Mouse (Mus musculus): Measurements from ENCODE around the gene Lipe.

Lipe gene

DNA sequence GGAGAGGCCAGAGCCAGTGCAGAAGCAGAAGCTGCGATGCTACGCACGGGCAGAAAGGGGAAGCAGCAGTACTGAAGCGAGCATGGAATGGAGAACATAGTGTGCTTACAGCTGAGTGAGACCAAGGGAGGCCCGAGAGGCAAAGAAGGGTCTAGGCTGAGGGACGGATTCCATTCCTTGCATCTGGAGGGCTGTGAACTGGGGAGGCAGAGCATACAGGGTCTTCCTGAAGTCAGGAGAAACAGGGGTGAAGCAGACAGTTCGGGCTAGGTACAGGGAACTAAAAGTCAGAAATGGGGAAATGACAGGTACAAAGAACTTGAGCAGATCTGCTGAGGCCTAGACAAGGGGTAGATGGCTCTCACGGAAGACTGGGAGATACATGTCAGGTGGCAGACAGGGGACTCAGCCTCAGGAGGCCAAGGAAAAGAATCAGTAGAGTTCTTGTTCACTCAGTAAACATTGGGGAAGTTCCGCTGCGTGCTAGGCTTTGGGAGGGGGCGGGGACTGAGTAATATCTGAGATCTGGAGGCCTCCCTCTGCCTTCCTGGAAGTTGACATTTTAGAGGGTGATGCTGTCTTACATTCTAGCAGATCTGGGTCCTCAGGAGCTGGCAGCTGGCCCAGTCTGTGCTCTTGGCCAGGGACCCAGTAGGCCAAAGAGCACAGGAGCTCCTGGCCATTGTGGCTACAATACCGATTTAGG is 12.5 kb downstream of the Lipe start:
- DNase-seq (ENCODE audit: low read depth): peak; percentile 82

DNA sequence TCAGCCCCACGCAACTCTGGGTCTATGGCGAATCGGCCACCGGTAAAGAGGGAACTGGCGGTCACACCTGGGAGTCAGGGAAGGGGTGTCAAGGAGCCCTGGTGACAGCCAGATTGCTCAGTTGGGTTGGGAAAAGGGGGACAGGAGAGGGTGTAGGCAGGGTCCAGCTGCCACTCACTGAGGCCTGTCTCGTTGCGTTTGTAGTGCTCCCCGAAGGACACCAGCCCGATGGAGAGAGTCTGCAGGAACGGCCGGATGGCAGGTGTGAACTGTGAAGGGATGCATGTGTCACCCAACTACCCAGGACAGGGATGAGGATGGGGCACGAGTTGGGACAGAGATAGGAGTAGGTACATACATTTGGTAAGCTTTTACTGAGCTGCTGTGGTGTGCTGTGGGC is 13.3 kb downstream of the Lipe start:
- no peak for DNase-seq (ENCODE audit: low read depth)

DNA sequence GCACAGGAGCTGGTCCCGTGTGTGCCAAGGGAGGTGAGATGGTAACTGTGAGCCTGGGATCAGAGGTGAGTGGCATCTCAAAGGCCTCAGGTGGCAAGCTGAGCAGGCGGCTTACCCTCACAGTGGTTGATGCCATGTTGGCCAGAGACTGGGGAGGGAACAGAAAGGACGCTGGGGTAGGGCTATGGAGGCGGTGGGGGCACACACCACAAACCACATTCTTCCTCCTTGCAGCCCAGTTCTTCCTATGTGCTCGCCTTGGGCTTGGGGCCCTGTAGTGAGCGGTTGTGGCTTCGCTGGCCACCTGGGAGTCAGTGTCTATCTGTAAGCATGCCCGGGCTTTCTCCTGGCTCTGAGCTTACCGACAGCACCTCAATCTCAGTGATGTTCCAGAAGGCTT is 13.7 kb downstream of the Lipe start:
- DNase-seq (ENCODE audit: low read depth): no peak

DNA sequence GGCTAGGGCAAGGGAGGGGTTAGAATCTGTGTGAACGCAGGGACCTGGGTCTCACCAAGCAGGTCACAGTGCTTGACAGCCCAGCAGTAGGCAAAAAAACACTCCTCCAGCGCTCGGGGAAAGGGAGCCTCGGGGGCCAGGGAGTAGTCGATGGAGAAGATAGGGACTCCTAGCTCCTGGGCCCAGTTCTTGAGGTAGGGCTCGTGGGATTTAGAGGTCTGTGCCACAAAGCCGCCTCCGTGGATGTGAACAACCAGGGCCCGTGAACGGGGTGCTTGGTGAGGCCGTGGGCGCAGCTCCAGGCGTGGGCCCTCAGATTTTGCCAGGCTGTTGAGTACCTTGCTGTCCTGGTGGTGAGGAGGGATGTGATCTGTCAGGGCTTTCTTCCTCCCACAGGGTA is 14.2 kb downstream of the Lipe start:
- no peak for DNase-seq (ENCODE audit: low read depth)

DNA sequence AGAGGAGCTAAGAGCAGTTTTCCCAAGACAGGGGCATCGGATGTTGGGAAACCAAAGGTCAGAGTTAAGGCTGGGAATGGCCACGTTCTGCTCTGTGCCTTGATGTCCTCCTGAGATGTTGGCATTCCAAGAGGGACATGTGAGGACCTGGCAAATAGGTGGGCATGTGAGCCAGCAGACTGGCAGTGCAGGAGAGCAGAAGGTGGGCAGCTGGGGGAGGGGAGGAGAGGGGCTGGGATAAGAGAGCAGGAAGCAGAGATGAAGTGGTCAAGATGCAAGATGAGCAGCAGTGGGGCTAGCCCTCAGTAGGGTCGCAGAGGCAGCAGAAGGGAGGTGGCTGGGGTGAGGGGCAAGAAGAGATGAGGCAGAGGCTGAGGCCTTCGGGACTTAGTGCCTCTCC is 14.6 kb downstream of the Lipe start:
- DNase-seq (ENCODE audit: low read depth): no peak

DNA sequence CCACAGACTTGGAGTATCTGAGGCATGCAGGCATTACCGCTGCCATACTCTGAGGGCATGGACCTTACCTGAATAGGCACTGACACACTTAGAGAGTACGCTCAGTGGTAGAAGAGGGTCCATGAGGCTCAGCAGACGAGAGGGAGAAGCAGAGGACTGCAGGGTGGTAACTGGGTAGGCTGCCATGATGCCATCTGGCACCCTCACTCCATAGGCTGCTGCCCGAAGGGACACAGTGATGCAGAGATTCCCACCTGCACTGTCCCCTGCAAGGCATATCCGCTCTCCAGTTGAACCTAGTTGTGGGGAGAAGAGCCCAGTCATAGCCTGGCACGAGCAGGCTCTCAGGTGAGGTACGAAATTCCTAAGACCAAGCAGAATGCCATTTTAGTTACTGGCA is 15.1 kb downstream of the Lipe start:
- DNase-seq (ENCODE audit: low read depth): no peak

DNA sequence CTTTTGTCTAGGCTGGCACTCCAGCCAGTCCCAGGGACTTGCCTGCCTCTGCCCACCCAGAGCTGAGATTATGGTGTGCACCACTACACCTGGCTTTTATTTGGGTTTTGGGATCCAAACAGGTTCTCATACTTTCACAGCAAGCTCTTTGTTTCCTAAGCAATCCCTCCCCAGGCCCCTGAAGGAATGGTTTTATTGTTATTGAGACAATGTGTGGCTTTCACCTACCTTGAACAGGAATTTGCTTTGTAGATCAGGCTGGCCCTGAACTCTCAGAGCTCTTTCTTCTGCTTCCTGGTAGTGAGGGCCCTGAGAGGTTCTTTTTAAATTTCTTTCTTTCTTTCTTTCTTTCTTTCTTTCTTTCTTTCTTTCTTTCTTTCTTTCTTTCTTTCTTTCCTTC is 16.0 kb downstream of the Lipe start:
- no peak for DNase-seq (ENCODE audit: low read depth)

DNA sequence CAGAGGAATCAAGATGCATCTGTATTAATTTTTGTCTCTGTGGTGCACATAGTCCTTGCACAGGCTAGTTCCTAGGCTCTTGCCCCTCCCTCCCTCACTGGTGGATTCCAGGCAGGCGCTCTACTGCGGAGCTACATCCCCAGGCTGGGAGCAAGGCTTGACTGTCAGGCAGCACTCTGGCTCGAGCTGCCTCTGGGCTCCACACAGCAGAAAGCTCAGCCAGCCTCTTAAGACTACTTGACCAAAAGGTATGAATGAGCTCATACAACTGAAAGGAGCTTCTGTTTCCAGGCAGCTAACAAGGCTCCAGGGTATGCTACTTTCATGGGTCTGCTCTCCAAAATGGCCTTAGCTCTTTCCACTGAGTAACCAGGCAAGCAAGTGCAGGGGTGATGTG is 17.2 kb downstream of the Lipe start:
- no peak for DNase-seq (ENCODE audit: low read depth)

DNA sequence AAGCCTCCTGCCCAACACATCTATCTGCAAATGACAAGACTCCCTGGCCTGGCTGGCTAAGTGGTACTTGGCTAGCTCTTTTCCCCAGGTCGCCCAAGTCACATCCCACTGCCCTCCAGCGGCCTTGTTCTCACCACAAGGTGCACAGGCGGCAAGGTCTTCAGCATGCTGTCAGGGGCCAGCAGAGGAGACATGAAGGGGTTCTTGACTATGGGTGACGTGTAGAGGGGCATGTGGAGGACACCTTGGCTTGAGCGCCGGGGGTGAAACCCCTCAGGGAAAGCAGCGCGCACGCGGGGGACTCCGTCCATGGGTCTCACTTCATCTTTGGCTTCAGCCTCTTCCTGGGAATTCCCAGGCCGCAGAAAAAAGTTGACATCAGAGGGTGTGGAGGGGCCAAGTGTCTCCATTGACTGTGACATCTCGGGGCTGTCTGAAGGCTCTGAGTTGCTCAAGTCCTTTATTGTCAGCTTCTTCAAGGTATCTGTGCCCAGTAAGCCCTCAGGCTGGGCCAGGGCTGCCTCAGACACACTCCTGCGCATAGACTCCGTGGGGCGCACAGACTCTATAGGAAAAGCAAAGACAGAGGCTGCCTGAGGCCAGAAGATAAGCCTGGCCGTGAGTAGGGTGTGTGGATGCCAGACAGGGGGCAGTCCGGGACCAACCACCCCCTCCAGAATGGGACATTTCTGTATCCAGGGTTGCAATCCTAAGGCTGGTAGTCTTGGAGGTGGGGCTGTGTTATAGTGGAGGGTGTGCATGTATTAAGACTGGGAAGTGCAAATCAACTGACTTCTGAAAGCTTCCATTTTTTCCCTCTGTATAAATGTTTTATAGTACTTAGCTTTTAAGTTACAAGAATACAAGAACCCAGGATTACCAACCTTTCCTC is 17.9 kb downstream of the Lipe start:
- DNase-seq (ENCODE audit: low read depth): peak; percentile 48

DNA sequence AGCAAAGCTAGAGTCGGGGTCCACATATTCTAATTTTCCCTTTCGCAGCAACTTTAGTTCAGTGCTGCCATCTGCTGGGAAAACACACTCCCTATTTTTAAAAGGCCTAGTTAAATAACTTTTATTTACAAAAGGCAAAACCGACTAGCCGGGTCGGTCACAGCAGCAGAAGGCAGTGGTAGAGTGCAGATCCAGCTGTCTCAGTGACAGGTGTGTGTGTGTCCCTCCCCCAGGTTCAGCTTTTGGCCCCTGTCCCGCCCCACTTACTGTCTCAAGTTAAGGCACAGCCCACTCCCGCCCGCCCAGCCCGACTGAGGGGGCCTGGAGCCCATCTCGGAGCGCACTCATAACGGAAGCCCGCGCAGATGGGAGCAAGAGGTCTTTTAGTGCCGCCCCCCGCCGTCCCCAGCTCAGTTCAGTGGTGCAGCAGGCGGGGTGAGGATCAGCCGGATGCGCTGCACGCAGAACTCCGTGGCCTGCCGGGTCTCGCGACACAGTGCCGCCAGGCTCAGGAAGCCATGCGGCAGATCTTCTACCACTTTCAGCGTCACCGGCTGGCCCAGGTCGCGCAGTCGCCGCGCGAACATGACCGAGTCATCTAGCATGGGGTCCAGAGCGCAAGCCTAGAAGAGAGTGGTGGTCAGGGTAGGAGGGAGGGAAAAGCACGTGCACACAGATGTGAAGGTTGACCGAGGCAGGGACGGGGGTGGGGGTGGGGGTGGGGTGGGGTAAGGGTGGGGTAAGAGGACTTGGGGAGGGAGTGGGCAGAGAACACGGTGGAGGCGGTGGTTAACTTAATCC is 18.8 kb downstream of the Lipe start:
- DNase-seq (ENCODE audit: low read depth): peak; percentile 87

DNA sequence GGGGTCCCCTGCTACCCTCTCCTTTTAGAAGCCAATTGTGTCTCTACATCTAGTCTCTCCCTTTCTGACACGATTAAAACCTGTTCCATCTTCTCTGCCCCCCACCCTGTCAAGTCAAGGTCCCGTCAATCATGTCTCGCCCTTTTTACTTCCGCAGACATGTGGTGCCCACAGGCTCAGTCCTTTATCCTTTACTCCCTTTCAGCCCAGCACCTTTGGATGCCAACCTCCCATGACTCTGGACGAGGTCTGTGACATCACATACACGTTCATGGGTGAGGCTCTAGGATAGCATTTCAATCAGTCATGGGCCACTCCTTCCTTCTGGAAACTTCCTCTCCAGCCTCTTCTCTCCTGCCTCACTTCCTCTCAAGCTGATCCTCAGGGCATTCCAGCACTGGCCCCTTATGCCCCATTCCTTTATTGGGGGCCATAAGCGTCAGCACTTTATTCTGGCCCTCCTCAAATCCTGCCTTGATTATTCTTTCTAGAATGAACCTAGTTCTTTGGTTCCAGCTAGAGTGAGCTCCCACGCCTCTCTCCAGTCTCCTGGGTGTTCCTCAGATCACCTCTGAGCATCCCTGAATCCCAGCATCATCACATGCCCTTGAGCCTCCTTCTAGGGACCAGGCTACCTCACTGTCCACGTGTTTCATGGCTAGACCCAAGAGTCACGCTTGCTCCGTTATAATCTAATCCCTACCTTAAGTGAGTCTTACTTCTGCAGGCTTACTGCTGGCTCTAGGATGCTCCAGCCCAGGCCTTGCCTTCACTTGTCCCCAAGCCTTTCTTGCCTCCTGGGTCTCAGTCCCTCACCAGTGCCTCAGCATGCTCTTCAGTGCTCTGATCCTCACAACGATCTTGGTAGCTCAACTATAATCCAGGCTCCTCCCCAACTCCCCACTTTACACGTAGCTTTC is 20.1 kb downstream of the Lipe start:
- DNase-seq (ENCODE audit: low read depth): no peak

DNA sequence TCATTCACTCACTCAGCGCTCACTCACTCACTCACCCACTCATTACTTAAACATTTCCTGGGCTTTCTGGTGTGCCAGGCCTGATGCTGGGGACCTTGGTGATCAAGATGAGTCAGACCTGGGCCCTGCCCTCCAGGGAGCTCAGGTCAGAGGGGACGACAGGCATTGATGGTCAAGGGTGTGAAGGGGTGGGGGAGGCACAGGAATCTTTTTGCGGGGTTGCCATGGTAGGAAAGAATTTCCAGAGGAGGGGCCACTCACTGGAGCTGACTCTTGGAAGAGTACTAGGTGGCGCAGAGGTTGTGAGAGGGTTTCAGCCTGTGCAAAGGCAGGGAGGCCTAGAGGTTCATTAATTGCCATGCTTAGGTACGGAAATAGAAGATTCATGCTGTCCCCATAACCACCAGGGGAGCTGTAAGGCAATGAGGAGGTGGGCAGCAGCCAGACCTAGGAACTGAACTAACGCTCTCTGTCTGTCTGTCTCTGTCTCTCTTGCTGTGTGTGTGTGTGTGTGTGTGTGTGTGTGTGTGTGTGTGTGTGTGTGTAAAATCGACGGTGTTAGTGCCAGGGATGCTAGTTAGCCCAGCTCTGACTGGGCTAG is 21.3 kb downstream of the Lipe start:
- DNase-seq (ENCODE audit: low read depth): peak; percentile 23

DNA sequence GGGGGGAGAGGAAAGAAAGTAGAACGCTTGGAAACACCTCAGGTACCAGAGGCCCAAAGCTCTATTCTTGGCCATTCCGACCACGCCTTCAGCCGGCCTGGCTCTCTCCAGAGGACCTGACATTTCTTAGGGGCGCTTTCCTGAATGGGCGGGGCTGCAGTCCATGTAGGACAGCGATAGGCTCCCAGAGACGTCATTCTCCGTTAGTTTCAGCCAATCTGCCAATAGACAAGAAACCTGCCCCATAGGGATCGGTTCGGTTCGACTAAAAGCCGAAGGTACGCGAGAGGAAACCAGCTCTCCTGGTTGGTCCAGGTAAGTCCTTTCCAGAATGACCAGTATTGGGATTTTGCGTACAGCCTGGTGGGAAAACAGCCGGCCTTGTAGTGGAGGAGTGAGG is 22.0 kb downstream of the Lipe start:
- DNase-seq (ENCODE audit: low read depth): no peak

DNA sequence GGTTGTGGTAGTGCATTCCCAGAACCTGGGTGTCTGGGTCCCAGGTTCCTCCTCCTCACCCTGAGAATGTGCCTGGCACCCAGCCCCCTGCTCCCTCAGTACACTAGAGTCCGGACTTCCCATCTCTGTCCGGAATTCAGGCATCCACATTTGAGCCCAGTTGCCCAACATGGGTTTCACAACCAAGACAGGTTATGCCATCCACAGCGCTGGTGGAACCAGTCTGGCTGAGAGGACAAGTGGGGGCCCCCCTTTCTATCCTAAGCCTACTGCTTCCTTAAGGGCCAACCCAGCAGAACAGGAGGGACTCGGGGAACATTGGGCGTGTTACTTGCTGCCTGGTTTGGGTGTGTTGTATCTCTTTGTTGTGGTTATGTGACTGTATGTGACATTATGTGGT is 26.1 kb downstream of the Lipe start:
- DNase-seq (ENCODE audit: low read depth): no peak

DNA sequence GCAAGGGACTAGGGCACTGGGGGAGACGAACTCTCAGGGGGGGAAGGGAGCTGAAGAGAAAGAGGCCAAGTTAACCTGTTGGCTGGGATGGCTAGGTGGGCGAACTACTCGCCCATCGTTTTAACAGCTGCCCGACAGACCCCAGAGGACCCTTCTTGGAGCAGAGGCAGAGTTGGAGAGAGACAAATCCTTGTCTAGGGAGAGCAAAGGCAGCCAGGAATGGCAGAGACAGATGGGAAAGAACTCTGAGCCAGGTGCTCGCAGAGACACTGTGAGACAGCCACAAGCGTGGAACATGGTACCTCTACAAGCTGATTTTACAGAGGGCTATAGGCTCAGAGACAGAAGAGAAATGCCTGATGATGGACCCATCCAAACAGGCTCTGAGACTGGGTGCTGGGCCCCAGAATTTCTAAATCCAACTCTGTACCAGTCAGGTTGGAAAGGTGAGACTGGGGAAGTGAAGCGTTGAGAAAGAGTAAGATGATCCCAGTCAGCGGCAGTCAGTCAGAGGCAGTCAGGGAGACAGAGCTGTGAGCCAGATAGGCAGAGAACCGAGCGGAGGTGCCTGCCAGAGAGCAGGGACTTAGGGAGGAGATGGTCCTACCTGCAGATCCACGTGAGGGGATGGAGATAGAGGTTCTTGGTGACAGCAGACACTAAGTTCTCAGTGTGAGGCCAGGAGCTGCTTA is 29.3 kb downstream of the Lipe start, which contains the start of gene Cnfn:
TSS of gene Cnfn (minus strand) at position 667 of the 692 bp plus-strand sequence.
- DNase-seq (ENCODE audit: low read depth): no peak

DNA sequence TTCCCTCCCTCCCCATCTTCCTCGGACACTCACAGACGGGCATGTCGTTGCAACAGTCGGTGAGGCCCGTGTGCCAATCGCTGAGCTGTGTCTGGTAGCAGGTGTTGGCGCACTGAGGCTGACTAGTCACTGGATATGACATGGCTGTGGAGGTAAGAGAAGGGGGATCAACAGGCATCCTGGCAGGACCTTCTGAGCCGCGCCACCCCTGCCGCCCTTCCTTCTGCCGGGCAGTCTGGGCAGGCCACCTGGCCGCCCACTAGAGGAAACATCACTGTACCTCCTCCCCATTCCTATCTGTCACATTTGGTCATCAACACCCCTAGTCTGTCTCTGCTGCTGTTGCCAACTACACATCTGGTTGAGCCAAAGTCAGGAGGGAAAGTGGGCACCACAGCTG is 30.2 kb downstream of the Lipe start:
- DNase-seq (ENCODE audit: low read depth): no peak

DNA sequence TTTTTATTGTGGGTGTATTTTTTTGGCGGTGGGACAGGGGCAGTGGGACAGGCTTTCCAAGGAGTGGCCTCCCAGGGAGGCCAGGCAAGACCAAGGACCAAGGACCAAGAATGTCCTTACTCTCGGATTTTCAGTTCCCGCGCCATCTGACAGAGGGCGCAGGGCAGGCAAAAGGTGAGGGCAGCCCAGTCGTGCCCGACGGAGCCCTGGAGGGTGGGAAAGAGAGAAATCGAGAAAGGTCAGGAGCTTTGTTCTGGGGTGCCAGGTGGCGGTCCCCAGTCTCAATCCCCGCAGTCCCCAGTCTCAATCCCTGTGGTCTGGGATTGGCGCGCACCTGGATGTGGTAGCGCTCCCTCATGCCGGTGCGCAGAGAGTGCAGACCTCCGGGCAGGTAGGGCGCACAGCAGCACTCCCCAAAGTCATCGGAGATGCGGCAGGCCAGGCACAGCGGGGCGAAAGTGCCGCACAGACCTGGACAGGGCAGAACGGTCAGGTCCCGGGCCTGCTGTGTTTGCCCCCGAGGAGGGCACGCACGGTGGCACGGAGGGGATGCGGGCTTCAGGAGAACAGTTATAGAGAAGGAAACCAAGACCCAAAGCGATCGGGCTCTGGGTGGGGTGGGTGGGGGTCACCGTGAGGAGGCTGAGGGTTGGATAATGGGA is 30.7 kb downstream of the Lipe start:
- DNase-seq (ENCODE audit: low read depth): no peak

DNA sequence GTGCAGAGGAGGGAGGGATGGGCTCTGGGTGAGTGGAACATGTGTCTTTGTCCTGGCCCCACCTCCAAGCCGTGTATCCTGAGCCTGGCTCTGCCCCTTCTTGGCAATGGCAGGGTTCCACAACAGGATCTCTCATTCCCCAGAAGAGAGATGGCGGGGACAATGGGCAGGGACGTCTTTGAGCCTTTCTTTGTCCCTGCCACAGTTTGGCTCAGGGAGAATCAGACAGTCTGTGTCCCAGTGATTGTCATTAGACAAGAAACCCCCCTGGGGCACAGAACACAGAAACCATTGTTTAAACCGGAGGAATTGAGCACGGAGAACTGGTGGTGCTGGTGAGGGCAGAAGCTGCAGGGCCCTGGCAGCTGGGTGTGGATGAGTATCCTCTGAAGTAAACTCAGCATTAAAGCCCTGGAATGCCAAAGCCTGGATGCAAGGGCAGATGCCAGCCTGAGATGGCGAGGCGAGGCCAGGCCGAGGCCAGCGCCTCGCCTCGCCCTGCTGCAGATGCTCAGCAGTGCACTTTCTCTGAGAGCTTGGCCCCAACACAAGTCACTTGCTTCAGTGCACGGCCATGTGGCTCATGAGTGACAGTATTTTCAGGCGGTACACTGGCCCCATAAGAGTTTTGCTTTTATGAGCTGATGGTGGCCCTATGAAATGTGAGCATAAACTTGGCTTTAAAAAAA is 32.4 kb downstream of the Lipe start:
- no peak for DNase-seq (ENCODE audit: low read depth)

DNA sequence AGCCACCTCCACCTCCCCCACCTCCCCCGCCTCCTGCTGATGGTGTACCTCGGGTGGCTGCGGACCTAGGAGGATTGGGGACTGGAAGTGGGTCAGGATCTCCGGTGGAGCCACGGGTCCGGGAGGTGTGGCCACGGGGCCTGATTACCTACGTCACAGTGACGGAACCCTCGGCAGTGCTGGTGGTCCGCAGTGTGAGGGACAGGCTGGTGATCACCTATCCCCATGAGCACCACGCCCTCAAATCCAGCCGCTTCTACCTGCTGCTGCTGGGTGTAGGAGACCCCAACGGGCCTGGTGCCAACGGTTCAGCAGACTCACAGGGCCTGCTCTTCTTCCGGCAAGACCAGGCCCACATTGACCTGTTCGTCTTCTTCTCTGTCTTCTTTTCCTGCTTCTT is 34.9 kb downstream of the Lipe start:
- DNase-seq (ENCODE audit: low read depth): no peak
